Mouse (Mus musculus) layer of hippocampus, adult 18-20 months (tissue): ENCODE data around the gene Adipor1. TPM values are rescaled to one million over a fixed set of nuclear protein-coding genes. Genes with fewer than 3 reads are reported as not detected.

Source experiments
- total RNA-seq, 2 experiments: library from RNA; stranded (reverse); gene quantifications; 2 replicates each; pipeline ENCODE4 v1.2.3; 2021

Adipor1 gene
- total RNA-seq, 2 experiments from 2014 or later = 58.0 to 60.7 TPM

Other genes with a start within 250 kb of the Adipor1 start
- 10 to 100 TPM; 17.2 to 22.4 TPM for gene Chil1, start 233.2 kb upstream of the Adipor1 start, total RNA-seq
- not detected for gene Mybph, start 221.9 kb upstream of the Adipor1 start, total RNA-seq
- gene Adora1, start 179.9 kb upstream of the Adipor1 start, total RNA-seq = 100 to 1,000 TPM; 212 to 220 TPM
- gene Myog, start 125.4 kb upstream of the Adipor1 start, total RNA-seq = not detected
- 10 to 100 TPM; 66.5 to 68.4 TPM for gene Ppfia4, start 82.5 kb upstream of the Adipor1 start, total RNA-seq
- 10 to 100 TPM; 60.3 to 71.7 TPM for gene Tmem183a, start 53.4 kb upstream of the Adipor1 start, total RNA-seq
- not detected for gene 4933406M09Rik, start 29.4 kb upstream of the Adipor1 start, total RNA-seq
- 10 to 100 TPM; 30.1 to 33.0 TPM for gene Cyb5r1, start 9.8 kb upstream of the Adipor1 start, total RNA-seq
- gene Klhl12, start 40.2 kb downstream of the Adipor1 start, total RNA-seq = 10 to 100 TPM; 40.7 to 44.8 TPM
- gene Rabif, start 79.3 kb downstream of the Adipor1 start, total RNA-seq = 10 to 100 TPM; 22.3 to 25.3 TPM
- under 1 TPM in 1 of 2 experiments, not detected in 1; 0.22 TPM for gene Mgat4e, start 134.3 kb downstream of the Adipor1 start, total RNA-seq
- gene Kdm5b, start 144.8 kb downstream of the Adipor1 start, total RNA-seq = 10 to 100 TPM; 67.4 to 70.5 TPM
- gene Syt2, start 231.3 kb downstream of the Adipor1 start, total RNA-seq = 10 to 100 TPM; 25.6 to 30.0 TPM